Mouse (Mus musculus) testis, postnatal 10 days (tissue): ENCODE data around the gene Tdo2.

Experiments
- DNase-seq: peaks from one replicate; pipeline ENCODE4 v3.0.0; 2021; ENCODE audit warnings: low spot score

Gene Tdo2

GRCm38 (mm10) chr3:81976102-81976501, at the start of gene Tdo2:
Gene Tdo2, minus strand, starts transcription at chr3:81976202.
- DNase-seq, result no peak

- no peak for DNase-seq
Measured at GRCm38 (mm10) chr3:82023065-82023464, 47.1 kb upstream of the Tdo2 start.

- DNase-seq, result no peak
Measured at GRCm38 (mm10) chr3:82022421-82022920, 46.5 kb upstream of the Tdo2 start.

- no peak for DNase-seq
Measured at GRCm38 (mm10) chr3:82014148-82014703, 38.2 kb upstream of the Tdo2 start.

- DNase-seq, result no peak
Measured at GRCm38 (mm10) chr3:82007002-82007401, 31.0 kb upstream of the Tdo2 start.

- no peak for DNase-seq
Measured at GRCm38 (mm10) chr3:81995988-81996387, 20.0 kb upstream of the Tdo2 start.

GRCm38 (mm10) chr3:81995371-81995770, 19.4 kb upstream of the Tdo2 start:
- DNase-seq, result no peak

- DNase-seq, result no peak
Measured at GRCm38 (mm10) chr3:81990531-81990930, 14.5 kb upstream of the Tdo2 start.

GRCm38 (mm10) chr3:81989692-81990141, 13.7 kb upstream of the Tdo2 start:
- DNase-seq, result no peak

GRCm38 (mm10) chr3:81987628-81988027, 11.6 kb upstream of the Tdo2 start:
- DNase-seq, result no peak

- DNase-seq, result no peak
Measured at GRCm38 (mm10) chr3:81986103-81986502, 10.1 kb upstream of the Tdo2 start.

GRCm38 (mm10) chr3:81985100-81985499, 9.1 kb upstream of the Tdo2 start:
- no peak for DNase-seq

GRCm38 (mm10) chr3:81983120-81983895, 7.3 kb upstream of the Tdo2 start:
- DNase-seq, result no peak

GRCm38 (mm10) chr3:81981990-81982389, 6.0 kb upstream of the Tdo2 start, which contains the start of gene Asic5:
Gene Asic5, plus strand, starts transcription at chr3:81982290.
- DNase-seq, result no peak

- no peak for DNase-seq
Measured at GRCm38 (mm10) chr3:81981576-81981975, 5.6 kb upstream of the Tdo2 start.

- DNase-seq, result no peak
Measured at GRCm38 (mm10) chr3:81975607-81976006, 395 bp downstream of the Tdo2 start.

GRCm38 (mm10) chr3:81964596-81964995, 11.4 kb downstream of the Tdo2 start:
- no peak for DNase-seq

GRCm38 (mm10) chr3:81963768-81964167, 12.2 kb downstream of the Tdo2 start:
- no peak for DNase-seq

- no peak for DNase-seq
Measured at GRCm38 (mm10) chr3:81961336-81961735, 14.7 kb downstream of the Tdo2 start.

- DNase-seq, result no peak
Measured at GRCm38 (mm10) chr3:81957484-81957883, 18.5 kb downstream of the Tdo2 start.

- no peak for DNase-seq
Measured at GRCm38 (mm10) chr3:81951785-81952184, 24.2 kb downstream of the Tdo2 start.

GRCm38 (mm10) chr3:81949048-81949447, 27.0 kb downstream of the Tdo2 start:
- no peak for DNase-seq

- no peak for DNase-seq
Measured at GRCm38 (mm10) chr3:81944851-81945393, 31.1 kb downstream of the Tdo2 start.
